Mouse (Mus musculus): ENCODE results near the gene Slc12a9.

- TF ChIP-seq ZNF384 (IDR thresholded peaks at IDR 0.05; ENCODE audit: low read depth, low read length) (no peak), HCFC1 (IDR thresholded peaks at IDR 0.05; ENCODE audit: borderline replicate concordance, insufficient read depth, low read length) (no peak), MAFK (IDR thresholded peaks at IDR 0.05; ENCODE audit: insufficient read depth, low read depth, low read length) (no peak), CHD2 (IDR thresholded peaks at IDR 0.05; ENCODE audit: low read depth, low read length) (no peak), ZC3H11A (IDR thresholded peaks at IDR 0.05; ENCODE audit: borderline replicate concordance, low read depth, low read length) (no peak)
Observed at GRCm38 (mm10) chr5:137369665-137370064, 36.3 kb upstream of the Slc12a9 start.

Measured in ES-E14 (cell line).